In genomic region chr7:19318201-19318600, GRCm38 (mm10) we compare ENCODE assay signal across 28 mouse cellular contexts. TPM values are rescaled to one million over a fixed set of nuclear protein-coding genes. Genes with fewer than 3 reads are reported as not detected.
DNase-seq lines count a peak whose midpoint lies in the region; ATAC-seq lines count a peak whose summit lies in the region.
"Had no signal": no experiment of that assay in that cellular context is flagged by ENCODE, and none has a peak within 500 bp of the region (broad histone marks: within the 10 kb centered on the region; RNA-seq: fewer than 3 reads in every experiment).

No protein-coding gene starts in this region.

- H3K4me3 ChIP-seq in hindbrain, embryonic 12.5 days = no peak overlapping the region
- no peak overlapping the region for H3K4me3 ChIP-seq in hindbrain, embryonic 11.5 days (ENCODE audit: low read depth, low read length)
- no peak overlapping the region for H3K4me3 ChIP-seq in macrophage (ENCODE audit: inconsistent target)
- H3K4me3 ChIP-seq: embryonic facial prominence, embryonic 10.5 days; embryonic facial prominence, embryonic 12.5 days; forebrain, embryonic 13.5 days; forebrain, embryonic 15.5 days had no signal

- no peaks in the 10 kb centered on the region for H3K36me3 ChIP-seq in hindbrain, embryonic 12.5 days
- no peaks in the 10 kb centered on the region for H3K36me3 ChIP-seq in hindbrain, embryonic 11.5 days (ENCODE audit: control insufficient read depth, insufficient read depth, low read length)
- H3K36me3 ChIP-seq in macrophage (ENCODE audit: inconsistent target) = no peaks in the 10 kb centered on the region
- H3K36me3 ChIP-seq: embryonic facial prominence, embryonic 10.5 days; embryonic facial prominence, embryonic 12.5 days; forebrain, embryonic 15.5 days; G1E had no signal

- H3K4me1 ChIP-seq in hindbrain, embryonic 12.5 days = peaks cover 18% of the 10 kb centered on the region
- 0 out of 2 replicates have a peak, but pooled peaks cover 6% of the 10 kb centered on the region for H3K4me1 ChIP-seq in hindbrain, embryonic 11.5 days (replicated peaks; ENCODE audit: control insufficient read depth, insufficient read depth, low read length)

- no peak for ATAC-seq in hindbrain, embryonic 12.5 days (ENCODE audit: low FRiP score)
- ATAC-seq in hindbrain, embryonic 11.5 days (ENCODE audit: low FRiP score) = no peak
- ATAC-seq: activated CD4-positive, CD25-positive, alpha-beta regulatory T cell, adult 4 months; CD4-positive, CD25-positive, alpha-beta regulatory T cell, adult 4 months; forebrain, embryonic 13.5 days; forebrain, embryonic 15.5 days; forebrain, postnatal 0 days; Patski had no signal

- H3K9ac ChIP-seq in hindbrain, embryonic 12.5 days = 0 out of 2 replicates have a peak overlapping the region, but pooled peaks have one; percentile 10
- H3K9ac ChIP-seq in hindbrain, embryonic 11.5 days (ENCODE audit: low read depth, low read length) = no peak overlapping the region
- H3K9ac ChIP-seq: embryonic facial prominence, embryonic 12.5 days; forebrain, embryonic 13.5 days; forebrain, embryonic 15.5 days; forebrain, postnatal 0 days had no signal

- H3K27me3 ChIP-seq in hindbrain, embryonic 12.5 days = peaks cover 42% of the 10 kb centered on the region
- peaks cover 6% of the 10 kb centered on the region; the same call in 1 of the 2 replicates for H3K27me3 ChIP-seq in hindbrain, embryonic 11.5 days (ENCODE audit: control insufficient read depth, insufficient read depth, low read length)
- H3K27me3 ChIP-seq: forebrain, embryonic 15.5 days; Patski had no signal

- H3K4me2 ChIP-seq in hindbrain, embryonic 12.5 days (replicated peaks) = no peak overlapping the region
- H3K4me2 ChIP-seq in hindbrain, embryonic 11.5 days (replicated peaks; ENCODE audit: low read depth, low read length) = no peak overlapping the region
- H3K4me2 ChIP-seq: embryonic facial prominence, embryonic 12.5 days; forebrain, embryonic 13.5 days; forebrain, embryonic 15.5 days had no signal

- WGBS in hindbrain, embryonic 12.5 days = 73% methylated on average over 2 of the region's 2 CpGs
- 67% methylated on average over 2 of the region's 2 CpGs for WGBS in hindbrain, embryonic 11.5 days
- WGBS in macrophage (ENCODE audit: missing documents) = 81% methylated on average over 2 of the region's 2 CpGs

- no peaks in the 10 kb centered on the region for H3K9me3 ChIP-seq in hindbrain, embryonic 12.5 days (replicated peaks)
- H3K9me3 ChIP-seq in hindbrain, embryonic 11.5 days (ENCODE audit: control insufficient read depth, low read length) = no peaks in the 10 kb centered on the region
- H3K9me3 ChIP-seq: embryonic facial prominence, embryonic 10.5 days; embryonic facial prominence, embryonic 12.5 days; forebrain, embryonic 13.5 days; forebrain, embryonic 15.5 days; G1E had no signal

- no peak overlapping the region for H3K27ac ChIP-seq in hindbrain, embryonic 12.5 days
- H3K27ac ChIP-seq in hindbrain, embryonic 11.5 days (ENCODE audit: low read depth, low read length) = no peak overlapping the region
- peak overlapping the region; percentile 73 for H3K27ac ChIP-seq in macrophage
- H3K27ac ChIP-seq: embryonic facial prominence, embryonic 10.5 days; embryonic facial prominence, embryonic 12.5 days; forebrain, embryonic 13.5 days; forebrain, embryonic 15.5 days had no signal

- peak; percentile 92 for DNase-seq in heart, adult 11 months
- no peak for DNase-seq in heart, postnatal 4 days
- no peak for DNase-seq in hindbrain, embryonic 11.5 days (ENCODE audit: low spot score)
- DNase-seq in embryo, embryonic 10 days (ENCODE audit: low spot score) = no peak
- DNase-seq: adrenal gland, adult 8-10 months; adrenal gland, postnatal 14 days; adrenal gland, postnatal 36 days; cerebellum, adult 11 months; cerebellum, adult 18-20 months; cerebellum, adult 8-10 months; cerebellum, adult 9-11 months; cerebellum, postnatal 14 days; cerebellum, postnatal 36 days; forebrain, postnatal 0 days had no signal

- no peaks in the 10 kb centered on the region for H3K79me2 ChIP-seq in macrophage (ENCODE audit: inconsistent target)

RNA-seq across cellular contexts. Expression of gene Fosb, which starts 8.3 kb away (rescaled TPM):
- under 1 TPM; 0.52 to 0.86 TPM for total RNA-seq in heart, postnatal 4 days (2021)
- 0.10 TPM in 1 of 2 replicates, not detected in the other for polyA plus RNA-seq in hindbrain, embryonic 12.5 days (2016; fragmentation: Nextera tagmentation; extraction: Ambion mirVana)
- not detected in 2 replicates for polyA plus RNA-seq in hindbrain, embryonic 11.5 days (2014; fragmentation: Nextera tagmentation; extraction: Ambion mirVana)
- total RNA-seq in macrophage (2018; cell fraction: chromatin; rRNA removed) = 100 to 1,000 TPM in 4 of 26 experiments, 10 to 100 TPM in 4, 1 to 10 TPM in 13, under 1 TPM in 5; 0.25 to 730 (median 3.1) TPM
- 100 to 1,000 TPM in 3 of 26 experiments, 10 to 100 TPM in 8, 1 to 10 TPM in 8, under 1 TPM in 7; 0.20 to 141 (median 4.6) TPM for total RNA-seq in macrophage (2018; cell fraction: cytosol; rRNA removed)
- 100 to 1,000 TPM in 3 of 26 experiments, 10 to 100 TPM in 9, 1 to 10 TPM in 9, under 1 TPM in 5; 0.30 to 353 (median 7.2) TPM for total RNA-seq in macrophage (2018; cell fraction: nucleus; rRNA removed)
- polyA plus RNA-seq in macrophage (2018) = 0.74 to 2.0 TPM (median 1.2 TPM) in 3 replicates
- polyA plus RNA-seq: embryonic facial prominence, embryonic 10.5 days; forebrain, embryonic 11.5 days had no signal

RNA-seq across cellular contexts. Expression of gene Ercc1, which starts 26.4 kb away (rescaled TPM):
- total RNA-seq in heart, postnatal 4 days (2021) = 10 to 100 TPM; 42.4 to 43.5 TPM
- polyA plus RNA-seq in hindbrain, embryonic 12.5 days (2016; fragmentation: Nextera tagmentation; extraction: Ambion mirVana) = 95.6 and 96.8 TPM in 2 replicates
- polyA plus RNA-seq in hindbrain, embryonic 11.5 days (2014; fragmentation: Nextera tagmentation; extraction: Ambion mirVana) = 108 and 112 TPM in 2 replicates
- 10 to 100 TPM; 14.4 to 47.9 (median 27.0) TPM for total RNA-seq in macrophage (2018; cell fraction: chromatin; rRNA removed)
- 10 to 100 TPM; 15.6 to 27.5 (median 21.3) TPM for total RNA-seq in macrophage (2018; cell fraction: cytosol; rRNA removed)
- total RNA-seq in macrophage (2018; cell fraction: nucleus; rRNA removed) = 10 to 100 TPM; 11.2 to 36.0 (median 19.9) TPM
- polyA plus RNA-seq in macrophage (2018) = 16.4 to 18.9 TPM (median 16.8 TPM) in 3 replicates

RNA-seq across cellular contexts. Expression of gene Rtn2, which starts 35.8 kb away (rescaled TPM):
- total RNA-seq in heart, postnatal 4 days (2021) = 10 to 100 TPM; 30.2 to 32.3 TPM
- 67.8 and 68.0 TPM in 2 replicates for polyA plus RNA-seq in hindbrain, embryonic 12.5 days (2016; fragmentation: Nextera tagmentation; extraction: Ambion mirVana)
- 49.6 and 52.1 TPM in 2 replicates for polyA plus RNA-seq in hindbrain, embryonic 11.5 days (2014; fragmentation: Nextera tagmentation; extraction: Ambion mirVana)
- 10 to 100 TPM in 1 of 26 experiments, 1 to 10 TPM in 13, under 1 TPM in 7, not detected in 5; 0.20 to 21.6 (median 1.8) TPM for total RNA-seq in macrophage (2018; cell fraction: chromatin; rRNA removed)
- total RNA-seq in macrophage (2018; cell fraction: cytosol; rRNA removed) = 1 to 10 TPM in 13 of 26 experiments, under 1 TPM in 12, not detected in 1; 0.14 to 6.2 (median 2.0) TPM
- total RNA-seq in macrophage (2018; cell fraction: nucleus; rRNA removed) = 1 to 10 TPM in 15 of 26 experiments, under 1 TPM in 7, not detected in 4; 0.15 to 8.6 (median 2.9) TPM
- polyA plus RNA-seq in macrophage (2018) = 0.09 to 0.52 TPM (median 0.32 TPM) in 3 replicates
- polyA plus RNA-seq: activated CD4-positive, CD25-positive, alpha-beta regulatory T cell, adult 4 months; CD4-positive, CD25-positive, alpha-beta regulatory T cell, adult 4 months had no signal

RNA-seq across cellular contexts. Expression of gene Ppm1n, which starts 38.3 kb away (rescaled TPM):
- total RNA-seq in heart, postnatal 4 days (2021) = under 1 TPM in 1 of 2 experiments, not detected in 1; 0.26 TPM
- 0.17 TPM in 1 of 2 replicates, not detected in the other for polyA plus RNA-seq in hindbrain, embryonic 12.5 days (2016; fragmentation: Nextera tagmentation; extraction: Ambion mirVana)
- polyA plus RNA-seq in hindbrain, embryonic 11.5 days (2014; fragmentation: Nextera tagmentation; extraction: Ambion mirVana) = 0.18 TPM in 1 of 2 replicates, not detected in the other
- total RNA-seq in macrophage (2018; cell fraction: chromatin; rRNA removed) = 10 to 100 TPM in 1 of 26 experiments, 1 to 10 TPM in 12, under 1 TPM in 2, not detected in 11; 0.41 to 17.6 (median 3.0) TPM
- 1 to 10 TPM in 1 of 26 experiments, under 1 TPM in 14, not detected in 11; 0.05 to 1.1 (median 0.72) TPM for total RNA-seq in macrophage (2018; cell fraction: cytosol; rRNA removed)
- total RNA-seq in macrophage (2018; cell fraction: nucleus; rRNA removed) = 1 to 10 TPM in 11 of 26 experiments, under 1 TPM in 2, not detected in 13; 0.52 to 6.8 (median 3.9) TPM
- polyA plus RNA-seq in macrophage (2018) = 0.38 TPM in 1 of 3 replicates, not detected in the others
- total RNA-seq: adrenal gland, adult 18-20 months; adrenal gland, adult 8-10 months; adrenal gland, postnatal 36 days; CH12.LX; common myeloid progenitor, adult 5-6 weeks; G1E had no signal
- polyA plus RNA-seq: embryonic facial prominence, embryonic 10.5 days; embryonic facial prominence, embryonic 12.5 days; G1E had no signal

RNA-seq across cellular contexts. Expression of gene Cd3eap, which starts 41.1 kb away (rescaled TPM):
- total RNA-seq in heart, postnatal 4 days (2021) = 1 to 10 TPM; 9.0 to 9.5 TPM
- polyA plus RNA-seq in hindbrain, embryonic 12.5 days (2016; fragmentation: Nextera tagmentation; extraction: Ambion mirVana) = 17.3 and 20.4 TPM in 2 replicates
- polyA plus RNA-seq in hindbrain, embryonic 11.5 days (2014; fragmentation: Nextera tagmentation; extraction: Ambion mirVana) = 14.7 and 15.2 TPM in 2 replicates
- 10 to 100 TPM in 4 of 26 experiments, 1 to 10 TPM in 21, under 1 TPM in 1; 0.87 to 15.1 (median 3.8) TPM for total RNA-seq in macrophage (2018; cell fraction: chromatin; rRNA removed)
- total RNA-seq in macrophage (2018; cell fraction: cytosol; rRNA removed) = 10 to 100 TPM in 12 of 26 experiments, 1 to 10 TPM in 14; 4.1 to 14.6 (median 9.1) TPM
- 10 to 100 TPM in 3 of 26 experiments, 1 to 10 TPM in 23; 1.8 to 17.4 (median 4.2) TPM for total RNA-seq in macrophage (2018; cell fraction: nucleus; rRNA removed)
- 12.4 to 20.7 TPM (median 20.5 TPM) in 3 replicates for polyA plus RNA-seq in macrophage (2018)

Comparison
In these comparisons a context has a peak if more than half of its experiments do, and no peak if none do; other contexts are left out.
1. RNA of gene Rtn2, which starts 35.8 kb away (polyA plus RNA-seq): 67.8 to 68.0 TPM in hindbrain, embryonic 12.5 days and 49.6 to 52.1 TPM in hindbrain, embryonic 11.5 days; 0.09 to 0.52 TPM in macrophage; every median in the first group is over 10 times any median in the second.